Mouse (Mus musculus) CD8-positive naive resting alpha-beta T cell, adult 2 months (primary cell): ENCODE measurements around the gene Muc4.

Experiments
- DNase-seq, 2 experiments: peaks; one replicate each; pipeline ENCODE4 v3.0.0; 2022; ENCODE audit warnings: low read depth in 2 of 2, low spot score in 2 of 2

The Muc4 gene

DNA sequence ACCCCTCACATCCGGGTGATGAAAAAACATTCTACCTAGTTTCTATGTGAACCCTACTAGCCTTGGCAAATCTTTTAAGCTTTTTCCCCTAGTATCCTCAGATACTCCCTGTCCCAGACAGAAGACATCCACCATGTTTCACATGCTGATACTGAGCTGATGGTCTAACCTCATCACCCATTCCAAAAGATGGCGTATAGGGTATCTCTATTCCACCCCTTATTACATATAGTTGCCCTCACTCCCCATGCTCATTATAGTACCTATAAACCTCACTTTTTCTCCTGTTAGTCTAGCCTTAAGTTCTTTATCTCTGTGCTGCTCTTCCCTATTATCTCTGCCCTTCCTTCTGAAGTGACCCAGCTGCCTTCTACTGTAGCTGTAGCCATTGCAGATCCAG lies at the start of gene Muc4:
TSS of gene Muc4 (plus strand) at position 301 of the 400 bp plus-strand sequence.
- no peak for DNase-seq

DNA sequence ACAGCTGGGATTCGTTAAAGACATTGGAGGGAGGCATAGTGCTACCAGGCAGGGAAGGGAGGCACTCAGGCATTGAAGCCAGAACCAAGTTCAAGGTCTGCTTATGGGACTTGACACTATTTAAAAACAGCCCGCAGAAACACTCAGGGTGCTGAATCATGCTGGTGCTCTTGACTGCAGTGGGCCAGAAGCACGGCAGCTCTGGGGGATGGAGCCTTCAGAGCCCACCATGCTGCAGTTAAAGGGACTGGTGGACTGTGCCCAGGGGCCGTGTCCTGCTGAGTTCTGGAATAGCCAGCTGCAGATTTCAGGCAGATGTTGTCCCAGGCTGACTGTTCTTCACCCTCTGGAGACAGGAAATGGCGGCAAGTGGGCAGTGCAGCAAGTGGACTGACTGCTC lies 49.7 kb upstream of the Muc4 start:
- no peak for DNase-seq

DNA sequence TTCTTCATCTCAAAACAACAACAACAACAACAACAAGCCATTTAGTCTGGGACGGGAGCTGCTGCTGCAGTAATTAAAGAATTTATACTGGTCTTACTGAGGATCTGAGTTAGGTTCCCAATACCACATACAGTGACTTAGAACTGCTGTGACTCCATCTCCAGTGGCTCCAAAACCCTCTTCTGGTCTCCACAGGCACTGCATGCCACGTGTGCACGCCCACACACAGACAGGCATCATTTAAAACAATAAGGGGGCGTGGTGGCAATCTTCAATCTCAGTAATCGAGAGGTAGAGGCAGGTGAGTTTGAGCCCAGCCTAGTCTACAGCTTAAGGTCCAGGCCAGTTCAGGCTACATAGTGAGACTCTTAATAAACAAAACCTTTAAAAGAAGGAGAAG lies 48.5 kb upstream of the Muc4 start:
- DNase-seq, result no peak

DNA sequence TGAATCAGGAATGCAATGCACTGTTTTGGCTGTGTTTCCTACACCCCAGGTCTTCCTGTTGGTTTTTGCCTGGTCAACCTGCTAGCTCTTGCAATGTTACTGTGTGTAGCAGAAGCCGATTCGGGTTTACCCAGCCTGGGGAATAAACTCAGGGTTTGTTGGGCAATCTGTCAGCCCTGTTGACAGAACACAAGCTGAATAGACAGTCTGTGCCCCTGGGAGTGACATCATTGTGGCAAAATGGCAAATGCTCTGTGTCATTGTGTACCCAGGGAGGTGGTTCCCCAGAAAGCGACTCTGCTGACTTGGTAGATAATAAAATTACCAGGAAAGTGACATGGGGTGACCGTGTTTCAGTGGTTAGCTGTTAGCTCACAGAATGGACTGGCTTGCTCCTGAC lies 46.9 kb upstream of the Muc4 start:
- DNase-seq, result no peak

GRCm38 (mm10) chr16:32689501-32689900 lies 46.2 kb upstream of the Muc4 start:
- peak; percentile 57 to 65 for DNase-seq

- peak; percentile 29 to 44 for DNase-seq
These were observed 38.7 kb upstream of the Muc4 start for GRCm38 (mm10) chr16:32696841-32697464.

DNA sequence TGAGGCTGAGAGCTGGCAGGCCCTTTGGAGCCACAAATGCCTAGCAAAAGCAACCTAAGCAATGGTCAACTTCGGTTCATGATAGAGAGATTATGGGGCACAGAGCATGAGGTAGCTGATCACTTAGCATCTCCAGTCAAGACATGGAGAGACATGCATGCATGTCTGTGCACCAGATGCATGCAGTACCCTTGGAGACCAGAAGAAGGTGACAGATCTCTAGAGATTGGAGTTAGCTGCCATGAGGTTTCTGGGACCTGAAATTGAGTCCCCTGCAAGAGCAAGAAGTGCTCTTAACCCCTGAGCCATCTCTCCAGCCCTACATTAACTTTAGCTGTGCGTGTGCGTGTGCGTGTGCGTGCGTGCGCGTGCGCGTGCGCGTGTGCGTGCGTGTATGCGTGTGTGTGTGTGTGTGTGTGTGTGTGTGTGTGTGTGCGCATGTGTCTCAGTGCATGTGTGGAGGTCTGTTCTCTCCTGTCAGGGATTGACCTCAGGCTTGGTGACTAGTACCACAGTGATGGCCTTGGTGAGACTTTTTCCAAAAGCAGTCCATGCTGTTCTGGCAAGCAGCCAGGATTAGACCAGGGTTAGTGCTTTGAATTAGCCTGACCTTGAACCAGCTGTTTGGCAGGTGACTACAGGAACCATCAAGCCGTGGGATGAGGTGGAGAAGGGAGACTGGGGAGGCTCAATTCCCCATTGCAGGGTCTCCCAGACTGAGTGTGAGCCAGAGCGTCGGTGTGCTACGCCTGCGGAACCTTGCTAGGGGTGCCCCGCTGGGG lies 37.8 kb upstream of the Muc4 start:
- no peak for DNase-seq

- no peak for DNase-seq
These were observed 37.1 kb upstream of the Muc4 start for GRCm38 (mm10) chr16:32698550-32698949.

DNA sequence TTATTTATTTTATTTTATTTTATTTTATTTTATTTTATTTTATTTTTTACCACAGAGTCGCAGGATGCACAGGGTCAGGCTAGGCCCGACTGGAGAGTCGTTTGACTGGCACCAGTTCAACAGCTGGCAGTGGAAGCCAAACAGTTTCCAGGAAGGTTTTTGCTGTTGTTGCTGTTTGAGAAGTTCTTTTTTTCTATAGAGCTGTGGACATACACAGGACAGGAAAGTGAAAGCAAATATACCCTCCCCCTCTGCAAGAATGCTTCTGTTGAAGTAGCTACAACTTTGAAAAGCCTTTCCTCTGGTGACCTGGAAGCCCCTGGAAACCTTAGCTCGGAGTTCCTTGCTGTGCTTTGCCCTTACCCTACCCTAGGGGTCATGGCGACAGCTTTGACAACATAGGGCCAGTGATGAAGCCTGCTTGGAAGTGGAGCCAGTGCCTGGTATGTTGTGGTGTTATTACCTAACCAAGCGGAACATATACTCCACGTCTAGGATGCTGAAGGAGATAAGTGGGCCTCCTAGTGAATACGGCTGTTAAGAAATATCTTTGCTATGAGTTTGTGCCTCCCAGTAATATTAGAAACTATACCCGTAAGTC lies 32.3 kb upstream of the Muc4 start:
- no peak for DNase-seq

DNA sequence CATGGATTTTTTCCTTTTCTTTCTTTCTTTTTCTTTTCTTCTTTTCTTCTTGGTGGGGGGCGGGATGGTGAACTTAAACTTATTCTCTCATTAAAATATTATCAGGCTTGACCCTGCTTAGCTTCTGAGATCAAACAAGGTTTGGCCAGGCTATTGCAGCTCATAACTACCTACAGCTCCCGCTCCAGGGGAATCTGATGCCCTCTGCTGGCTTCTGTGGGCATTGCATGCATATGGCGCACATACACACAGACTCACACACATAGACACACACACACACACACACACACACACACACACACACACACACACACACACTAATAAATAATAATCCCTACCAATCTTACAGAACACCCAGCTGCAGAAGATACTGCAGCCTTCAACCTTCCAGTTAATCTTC lies 30.1 kb upstream of the Muc4 start:
- no peak for DNase-seq

- DNase-seq, result no peak
These were observed 28.4 kb upstream of the Muc4 start for GRCm38 (mm10) chr16:32707111-32707823.

GRCm38 (mm10) chr16:32707824-32708456 lies 27.7 kb upstream of the Muc4 start:
- no peak for DNase-seq

- DNase-seq, result no peak
These were observed 27.1 kb upstream of the Muc4 start for GRCm38 (mm10) chr16:32708457-32709033.

GRCm38 (mm10) chr16:32709116-32709515 lies 26.6 kb upstream of the Muc4 start:
- DNase-seq, result no peak

DNA sequence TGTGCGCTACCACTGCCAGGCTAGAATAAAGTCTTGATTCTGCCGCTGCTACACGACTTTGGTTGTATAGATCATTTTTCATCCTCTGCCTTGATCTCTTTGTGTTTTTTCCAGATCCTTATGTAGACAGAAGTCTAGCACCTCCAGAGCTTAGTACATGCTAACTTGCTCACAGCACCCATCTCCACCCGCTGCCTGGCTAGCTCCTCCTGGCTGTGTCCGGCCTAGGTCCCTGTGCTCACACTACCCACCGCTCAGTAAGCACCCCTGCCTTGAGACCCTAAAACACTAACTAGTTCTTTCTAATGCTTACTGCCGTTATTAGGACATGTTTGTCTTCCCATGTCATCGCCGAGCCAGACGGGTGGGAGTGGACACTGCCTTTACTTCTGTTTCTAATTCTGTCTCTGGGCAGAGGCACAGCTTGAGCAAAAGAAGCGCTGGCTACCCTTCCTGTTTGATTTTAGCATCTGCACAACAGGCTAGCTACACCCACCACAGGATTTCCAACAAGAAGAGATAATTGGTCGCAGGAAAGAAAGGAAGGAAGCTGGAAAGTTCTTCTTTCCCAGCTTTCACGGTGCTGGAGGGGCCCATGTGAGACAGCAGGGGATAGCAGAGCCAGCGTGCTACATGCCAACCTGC lies 25.1 kb upstream of the Muc4 start:
- DNase-seq, result no peak

DNA sequence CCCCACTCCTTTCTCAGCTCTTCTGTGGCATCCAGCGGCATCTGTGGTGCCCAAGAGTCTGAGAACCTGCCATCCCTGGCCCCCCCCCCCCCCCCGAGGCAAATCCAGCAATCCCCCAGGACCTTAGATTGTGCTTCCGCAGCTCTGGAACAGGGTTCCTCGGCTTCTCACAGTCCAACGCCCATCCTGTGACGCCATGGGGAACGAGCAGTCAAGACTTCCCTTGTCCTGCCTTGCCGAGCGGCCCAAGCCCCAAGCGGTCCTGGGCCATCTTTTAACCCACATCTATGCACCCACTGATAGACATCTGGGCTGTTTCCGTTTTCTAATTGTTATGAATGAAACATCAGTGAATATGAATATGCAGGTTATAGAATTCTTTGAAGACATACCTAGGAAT lies 23.5 kb upstream of the Muc4 start:
- DNase-seq, result no peak

DNA sequence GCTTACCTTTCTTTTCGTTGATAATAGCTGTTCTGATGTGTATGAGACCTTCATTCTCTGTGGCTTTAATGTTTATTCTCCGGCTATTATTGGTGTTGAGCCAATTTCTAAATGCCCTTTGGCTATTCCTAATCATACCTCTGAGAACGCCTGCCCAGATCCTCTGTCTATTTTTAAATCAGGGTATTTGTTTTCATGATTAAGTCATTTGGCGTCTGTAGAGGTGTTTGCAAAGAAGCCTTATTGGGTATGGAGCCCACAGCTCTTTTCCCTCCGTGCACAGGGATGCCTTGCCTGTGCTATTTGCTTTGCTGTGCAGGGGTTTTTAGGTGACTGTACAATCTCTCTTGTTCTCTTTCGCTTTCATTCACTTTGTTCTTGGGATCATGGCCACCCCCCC lies 22.1 kb upstream of the Muc4 start:
- no peak for DNase-seq

GRCm38 (mm10) chr16:32715364-32715763 lies 20.3 kb upstream of the Muc4 start:
- no peak for DNase-seq

DNA sequence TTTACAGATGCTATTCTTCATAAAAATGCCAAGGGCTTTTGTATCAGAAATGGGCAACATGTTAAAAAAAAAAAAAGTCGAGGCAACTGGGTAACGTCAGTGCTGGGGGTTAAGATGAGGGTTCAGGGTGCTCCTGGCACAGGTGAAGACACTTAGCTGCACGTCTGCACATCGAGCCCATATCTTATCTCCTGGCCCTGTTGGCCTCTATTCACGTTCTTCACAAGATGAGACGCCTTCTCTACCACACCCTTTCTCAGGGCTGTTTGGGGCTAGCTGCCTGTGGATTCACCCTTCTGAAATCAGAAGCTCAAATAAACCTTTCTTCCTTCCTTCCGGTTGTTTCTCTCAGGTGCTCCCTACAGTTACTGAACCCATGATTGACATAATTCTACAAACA lies 12.5 kb upstream of the Muc4 start:
- DNase-seq, result no peak

DNA sequence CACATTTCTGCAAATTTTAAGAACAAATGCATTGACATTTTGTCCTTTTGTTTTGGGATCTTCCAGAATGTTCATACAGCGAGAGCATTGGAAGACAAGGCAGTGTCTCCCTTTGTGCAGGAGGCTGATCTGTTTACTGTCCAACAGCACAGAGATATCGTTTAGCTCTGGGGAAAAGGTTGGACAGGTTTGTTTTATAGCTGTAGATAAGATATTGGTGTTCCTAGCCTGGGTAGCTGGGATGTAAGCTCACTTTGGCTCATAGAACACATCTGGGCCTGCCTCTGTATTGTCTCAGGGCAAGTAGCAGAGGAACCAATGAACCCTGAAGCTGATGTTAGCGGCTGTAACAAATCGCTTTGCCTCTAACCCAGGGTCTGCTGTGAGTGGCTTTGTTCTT lies 11.9 kb upstream of the Muc4 start:
- DNase-seq, result no peak

DNA sequence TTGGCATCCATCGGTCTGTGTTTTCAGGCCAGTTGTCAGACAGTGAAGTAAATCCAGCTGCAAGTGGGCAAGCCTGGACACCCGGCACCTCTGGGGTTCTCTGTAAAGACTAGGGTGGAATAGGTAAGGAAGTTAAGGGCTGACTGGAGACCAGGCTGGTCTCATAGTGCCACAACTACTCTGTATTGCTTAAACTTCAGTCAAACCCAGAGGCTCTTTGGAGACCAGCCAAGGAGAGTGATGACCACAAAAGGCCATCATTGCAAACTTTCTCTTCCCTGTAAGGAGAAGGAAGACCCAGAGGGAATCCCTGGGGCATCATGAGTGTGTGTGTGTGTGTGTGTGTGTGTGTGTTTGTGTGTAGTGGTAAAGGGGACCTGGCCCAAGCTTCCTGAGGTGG lies 11.4 kb upstream of the Muc4 start:
- DNase-seq, result no peak
